Mouse (Mus musculus): ENCODE results near the gene Paxip1. TPM values are rescaled to one million over a fixed set of nuclear protein-coding genes. Genes with fewer than 3 reads are reported as not detected.
A peak's percentile ranks its signal among the peaks of the same experiment; 100 is the strongest.

The Paxip1 gene
- polyA plus RNA-seq, 1 experiment from 2014 or later = 34.1 TPM

- Histone ChIP-seq H3K9me3 (no peaks in the 10 kb centered on the region), H3K36me3 (peaks cover 39% of the 10 kb centered on the region), H3K27me3 (no peaks in the 10 kb centered on the region), H3K4me3 (peak overlapping the region; percentile 76), H3K4me2 (replicated peaks) (peak overlapping the region; percentile 76), H3K4me1 (peaks cover 22% of the 10 kb centered on the region), H3K27ac (peak overlapping the region; percentile 89), H3K9ac (peak overlapping the region; percentile 89)
- ATAC-seq (ENCODE audit: low FRiP score, low read depth) = no peak
- 27% methylated on average over 21 of the region's 21 CpGs for WGBS
Observed at GRCm38 (mm10) chr5:27790086-27790909, 1.2 kb downstream of the Paxip1 start.

GRCm38 (mm10) chr5:27789586-27789985 is 1.9 kb downstream of the Paxip1 start:
- peaks cover 47% of the 10 kb centered on the region for H3K36me3 ChIP-seq
- H3K4me3 ChIP-seq = peak overlapping the region; percentile 76
- peak overlapping the region; percentile 89 for H3K9ac ChIP-seq
- no peaks in the 10 kb centered on the region for H3K27me3 ChIP-seq
- no peak for ATAC-seq (ENCODE audit: low FRiP score, low read depth)
- peak overlapping the region; percentile 76 for H3K4me2 ChIP-seq (replicated peaks)
- H3K4me1 ChIP-seq = peaks cover 22% of the 10 kb centered on the region
- H3K27ac ChIP-seq = no peak overlapping the region
- H3K9me3 ChIP-seq = no peaks in the 10 kb centered on the region
- WGBS = 82% methylated on average over 10 of the region's 10 CpGs

GRCm38 (mm10) chr5:27783381-27783780 is 8.1 kb downstream of the Paxip1 start:
- Histone ChIP-seq H3K4me1 (no peaks in the 10 kb centered on the region), H3K36me3 (peaks cover 92% of the 10 kb centered on the region), H3K4me3 (no peak overlapping the region), H3K9ac (no peak overlapping the region), H3K9me3 (no peaks in the 10 kb centered on the region), H3K27me3 (no peaks in the 10 kb centered on the region), H3K4me2 (replicated peaks) (no peak overlapping the region), H3K27ac (no peak overlapping the region)
- no peak for ATAC-seq (ENCODE audit: low FRiP score, low read depth)
- WGBS = 96% methylated on average over 9 of the region's 9 CpGs

GRCm38 (mm10) chr5:27767948-27768347 is 23.5 kb downstream of the Paxip1 start:
- H3K36me3 ChIP-seq = peaks cover 93% of the 10 kb centered on the region
- H3K4me1 ChIP-seq = no peaks in the 10 kb centered on the region
- 80% methylated on average over 5 of the region's 5 CpGs for WGBS

GRCm38 (mm10) chr5:27765780-27766179 is 25.7 kb downstream of the Paxip1 start:
- 87% methylated on average over 4 of the region's 4 CpGs for WGBS

More at GRCm38 (mm10) chr5:27767948-27768347, 23.5 kb downstream of the Paxip1 start:
- Histone ChIP-seq H3K4me2 (replicated peaks) (no peak overlapping the region), H3K27me3 (no peaks in the 10 kb centered on the region), H3K27ac (no peak overlapping the region), H3K9me3 (no peaks in the 10 kb centered on the region), H3K9ac (no peak overlapping the region), H3K4me3 (no peak overlapping the region)
- no peak for ATAC-seq (ENCODE audit: low FRiP score, low read depth)

GRCm38 (mm10) chr5:27744944-27745343 is 46.5 kb downstream of the Paxip1 start:
- 90% methylated on average over 1 of the region's 1 CpGs for WGBS
- Histone ChIP-seq H3K27ac (no peak overlapping the region), H3K9ac (no peak overlapping the region), H3K27me3 (no peaks in the 10 kb centered on the region), H3K9me3 (no peaks in the 10 kb centered on the region), H3K4me1 (no peaks in the 10 kb centered on the region), H3K4me2 (replicated peaks) (no peak overlapping the region), H3K4me3 (no peak overlapping the region), H3K36me3 (peaks cover 81% of the 10 kb centered on the region)
- ATAC-seq (ENCODE audit: low FRiP score, low read depth) = no peak

More at GRCm38 (mm10) chr5:27765780-27766179, 25.7 kb downstream of the Paxip1 start:
- no peak overlapping the region for H3K4me2 ChIP-seq (replicated peaks)
- no peak overlapping the region for H3K27ac ChIP-seq
- H3K36me3 ChIP-seq = peaks cover 93% of the 10 kb centered on the region
- H3K4me1 ChIP-seq = no peaks in the 10 kb centered on the region
- no peak overlapping the region for H3K9ac ChIP-seq
- no peaks in the 10 kb centered on the region for H3K9me3 ChIP-seq
- no peak overlapping the region for H3K4me3 ChIP-seq
- no peak for ATAC-seq (ENCODE audit: low FRiP score, low read depth)
- no peaks in the 10 kb centered on the region for H3K27me3 ChIP-seq

GRCm38 (mm10) chr5:27739216-27739615 is 52.3 kb downstream of the Paxip1 start:
- no peak overlapping the region for H3K9ac ChIP-seq
- no peak overlapping the region for H3K4me3 ChIP-seq
- H3K4me1 ChIP-seq = no peaks in the 10 kb centered on the region
- ATAC-seq (ENCODE audit: low FRiP score, low read depth) = no peak
- no peak overlapping the region for H3K4me2 ChIP-seq (replicated peaks)
- H3K27ac ChIP-seq = no peak overlapping the region
- peaks cover 43% of the 10 kb centered on the region for H3K36me3 ChIP-seq
- WGBS = 79% methylated on average over 6 of the region's 6 CpGs
- no peaks in the 10 kb centered on the region for H3K27me3 ChIP-seq
- no peaks in the 10 kb centered on the region for H3K9me3 ChIP-seq

GRCm38 (mm10) chr5:27737168-27737567 is 54.3 kb downstream of the Paxip1 start:
- 3% methylated on average over 3 of the region's 3 CpGs for WGBS

GRCm38 (mm10) chr5:27732288-27732868 is 59.1 kb downstream of the Paxip1 start:
- no peak overlapping the region for H3K4me2 ChIP-seq (replicated peaks)
- no peaks in the 10 kb centered on the region for H3K9me3 ChIP-seq
- H3K27me3 ChIP-seq = no peaks in the 10 kb centered on the region
- no peak overlapping the region for H3K27ac ChIP-seq
- 75% methylated on average over 5 of the region's 5 CpGs for WGBS
- H3K4me3 ChIP-seq = no peak overlapping the region
- no peaks in the 10 kb centered on the region for H3K36me3 ChIP-seq
- H3K9ac ChIP-seq = no peak overlapping the region
- H3K4me1 ChIP-seq = no peaks in the 10 kb centered on the region
- ATAC-seq (ENCODE audit: low FRiP score, low read depth) = no peak

More at GRCm38 (mm10) chr5:27737168-27737567, 54.3 kb downstream of the Paxip1 start:
- Histone ChIP-seq H3K4me2 (replicated peaks) (no peak overlapping the region), H3K27me3 (no peaks in the 10 kb centered on the region), H3K36me3 (peaks cover 22% of the 10 kb centered on the region), H3K4me1 (no peaks in the 10 kb centered on the region), H3K4me3 (no peak overlapping the region), H3K9me3 (no peaks in the 10 kb centered on the region), H3K27ac (no peak overlapping the region), H3K9ac (no peak overlapping the region)
- peak; percentile 91 for ATAC-seq (ENCODE audit: low FRiP score, low read depth)

- Histone ChIP-seq H3K4me3 (no peak overlapping the region), H3K27ac (no peak overlapping the region), H3K27me3 (no peaks in the 10 kb centered on the region), H3K9ac (no peak overlapping the region), H3K9me3 (no peaks in the 10 kb centered on the region), H3K4me2 (replicated peaks) (no peak overlapping the region), H3K4me1 (no peaks in the 10 kb centered on the region), H3K36me3 (no peaks in the 10 kb centered on the region)
- no peak for ATAC-seq (ENCODE audit: low FRiP score, low read depth)
- 81% methylated on average over 1 of the region's 1 CpGs for WGBS
Observed at GRCm38 (mm10) chr5:27731392-27731791, 60.1 kb downstream of the Paxip1 start.

- Histone ChIP-seq H3K27ac (no peak overlapping the region), H3K9me3 (no peaks in the 10 kb centered on the region), H3K9ac (no peak overlapping the region), H3K36me3 (no peaks in the 10 kb centered on the region), H3K4me1 (no peaks in the 10 kb centered on the region), H3K4me2 (replicated peaks) (no peak overlapping the region), H3K27me3 (no peaks in the 10 kb centered on the region), H3K4me3 (no peak overlapping the region)
- 76% methylated on average over 5 of the region's 5 CpGs for WGBS
- ATAC-seq (ENCODE audit: low FRiP score, low read depth) = no peak
Observed at GRCm38 (mm10) chr5:27730666-27731065, 60.8 kb downstream of the Paxip1 start.

- no peak overlapping the region for H3K27ac ChIP-seq
- no peaks in the 10 kb centered on the region for H3K36me3 ChIP-seq
- H3K27me3 ChIP-seq = no peaks in the 10 kb centered on the region
- no peak overlapping the region for H3K4me3 ChIP-seq
- WGBS = 22% methylated on average over 2 of the region's 2 CpGs
- H3K9ac ChIP-seq = no peak overlapping the region
- no peaks in the 10 kb centered on the region for H3K4me1 ChIP-seq
- H3K4me2 ChIP-seq (replicated peaks) = no peak overlapping the region
- ATAC-seq (ENCODE audit: low FRiP score, low read depth) = no peak
- H3K9me3 ChIP-seq = no peaks in the 10 kb centered on the region
Observed at GRCm38 (mm10) chr5:27724460-27724859, 67.0 kb downstream of the Paxip1 start.
